Comparison of ENCODE assay signal across 8 mouse cellular contexts in genomic region chr16:59683434-59683833, GRCm38 (mm10). TPM values are rescaled to one million over a fixed set of nuclear protein-coding genes. Genes with fewer than 3 reads are reported as not detected.
DNase-seq lines count a peak whose midpoint lies in the region; ATAC-seq and TF ChIP-seq lines count a peak whose summit lies in the region.

No protein-coding gene starts in this region.

- ATAC-seq in midbrain, embryonic 16.5 days, result peak; percentile 93
- 0 out of 2 replicates have a peak, but pooled peaks have one; percentile 77 for ATAC-seq in stomach, embryonic 14.5 days (ENCODE audit: insufficient number of reproducible peaks, insufficient read depth, low FRiP score, low read depth)

- TF ChIP-seq POLR2A in spleen, adult 2 months (IDR thresholded peaks at IDR 0.05; ENCODE audit: low read depth, low read length), result no peak
- no peak for TF ChIP-seq POLR2A in kidney, adult 2 months (IDR thresholded peaks at IDR 0.05; ENCODE audit: low read depth, low read length)

- H3K9me3 ChIP-seq in midbrain, embryonic 16.5 days (replicated peaks; ENCODE audit: control insufficient read depth, low read length, poor library complexity, severe bottlenecking), result no peaks in the 10 kb centered on the region
- no peaks in the 10 kb centered on the region for H3K9me3 ChIP-seq in stomach, embryonic 14.5 days (ENCODE audit: control insufficient read depth, low read depth, low read length)

- peak; percentile 55; the same call in 1 of the 2 replicates for TF ChIP-seq CTCF in spleen, adult 2 months (IDR thresholded peaks at IDR 0.05; ENCODE audit: extremely low read depth, insufficient read depth, insufficient read length, insufficient replicate concordance)
- peak; percentile 91 for TF ChIP-seq CTCF in gastrocnemius, adult 2 months (IDR thresholded peaks at IDR 0.05)
- TF ChIP-seq CTCF in kidney, adult 2 months (conservative IDR thresholded peaks at IDR 0.05; ENCODE audit: insufficient read depth, insufficient read length, low read depth, low read length), result peak; percentile 88

- H3K4me3 ChIP-seq in spleen, adult 2 months (ENCODE audit: extremely low read depth, insufficient read depth, insufficient read length), result no peak overlapping the region
- H3K4me3 ChIP-seq in gastrocnemius, adult 2 months, result no peak overlapping the region
- no peak overlapping the region for H3K4me3 ChIP-seq in kidney, adult 2 months (ENCODE audit: insufficient read depth, low read depth, low read length)
- no peak overlapping the region for H3K4me3 ChIP-seq in midbrain, embryonic 16.5 days (ENCODE audit: low read depth, low read length)
- H3K4me3 ChIP-seq in stomach, embryonic 14.5 days (ENCODE audit: low read depth, low read length), result no peak overlapping the region

- no peaks in the 10 kb centered on the region for H3K4me1 ChIP-seq in spleen, adult 2 months (ENCODE audit: control insufficient read depth, insufficient read depth, insufficient read length)
- H3K4me1 ChIP-seq in kidney, adult 2 months (ENCODE audit: control insufficient read depth, insufficient read depth, low read length), result no peaks in the 10 kb centered on the region
- no peaks in the 10 kb centered on the region for H3K4me1 ChIP-seq in midbrain, embryonic 16.5 days (ENCODE audit: control insufficient read depth, insufficient read depth, low read length)
- H3K4me1 ChIP-seq in stomach, embryonic 14.5 days (ENCODE audit: control insufficient read depth, insufficient read depth, low read length), result no peaks in the 10 kb centered on the region

- H3K27ac ChIP-seq in spleen, adult 2 months (ENCODE audit: insufficient read depth, low read length), result no peak overlapping the region
- no peak overlapping the region for H3K27ac ChIP-seq in gastrocnemius, adult 2 months
- H3K27ac ChIP-seq in kidney, adult 2 months (ENCODE audit: insufficient read depth, low read depth, low read length), result no peak overlapping the region
- H3K27ac ChIP-seq in midbrain, embryonic 16.5 days (ENCODE audit: low read length), result no peak overlapping the region
- H3K27ac ChIP-seq in stomach, embryonic 14.5 days (ENCODE audit: low read length), result no peak overlapping the region

- intact Hi-C loops in gastrocnemius, adult 2 months (cut with DNase I), result no loop called here
- intact Hi-C loops in left cerebral cortex, postnatal 4 days (cut with DNase I), result loop anchor here (5.0 kb wide), 1 partner anchor 924 kb away; the partner anchor contains the start of gene Epha6

- no peak overlapping the region for H3K9ac ChIP-seq in midbrain, embryonic 16.5 days (ENCODE audit: low read depth, low read length)
- H3K9ac ChIP-seq in stomach, embryonic 14.5 days (replicated peaks; ENCODE audit: low read depth, low read length), result no peak overlapping the region

- DNase-seq in spleen, adult 2 months (ENCODE audit: low read depth in 1 of 2, low spot score in 2 of 2), result peak; percentile 4 to 17
- no peak for DNase-seq in spleen, adult 12 weeks (ENCODE audit: low spot score)
- peak; percentile 88 to 90 for DNase-seq in cerebellum, postnatal 14 days
- peak; percentile 53 for DNase-seq in gastrocnemius, adult 2 months
- peak; percentile 63 for DNase-seq in kidney, adult 2 months
- DNase-seq in left cerebral cortex, postnatal 4 days, result peak; percentile 78

- no peaks in the 10 kb centered on the region for H3K27me3 ChIP-seq in spleen, adult 2 months (ENCODE audit: control insufficient read depth, insufficient read depth, low read length)
- no peaks in the 10 kb centered on the region for H3K27me3 ChIP-seq in kidney, adult 2 months (replicated peaks; ENCODE audit: control insufficient read depth, insufficient read depth, low read length)
- no peaks in the 10 kb centered on the region for H3K27me3 ChIP-seq in midbrain, embryonic 16.5 days (ENCODE audit: control insufficient read depth, insufficient read depth, low read depth, low read length)
- no peaks in the 10 kb centered on the region for H3K27me3 ChIP-seq in stomach, embryonic 14.5 days (ENCODE audit: control insufficient read depth, insufficient read depth, low read length)

- WGBS in spleen, adult 2 months, result 5% methylated on average over 8 of the region's 8 CpGs
- WGBS in kidney, adult 2 months, result 4% methylated on average over 8 of the region's 8 CpGs
- WGBS in midbrain, embryonic 16.5 days, result 3% methylated on average over 8 of the region's 8 CpGs
- 6% methylated on average over 8 of the region's 8 CpGs for WGBS in stomach, embryonic 14.5 days

- H3K36me3 ChIP-seq in spleen, adult 2 months (ENCODE audit: control insufficient read depth, insufficient read depth, low read length), result no peaks in the 10 kb centered on the region
- no peaks in the 10 kb centered on the region for H3K36me3 ChIP-seq in kidney, adult 2 months (ENCODE audit: control insufficient read depth, insufficient read depth, low read length)
- no peaks in the 10 kb centered on the region for H3K36me3 ChIP-seq in midbrain, embryonic 16.5 days (ENCODE audit: control insufficient read depth, insufficient read depth, low read length)
- H3K36me3 ChIP-seq in stomach, embryonic 14.5 days (ENCODE audit: control insufficient read depth, insufficient read depth, low read length), result no peaks in the 10 kb centered on the region

- peak overlapping the region; percentile 39 for H3K4me2 ChIP-seq in midbrain, embryonic 16.5 days (ENCODE audit: low read length)
- H3K4me2 ChIP-seq in stomach, embryonic 14.5 days (replicated peaks; ENCODE audit: low read depth, low read length), result no peak overlapping the region

RNA-seq across cellular contexts. Expression of gene Arl6, which starts 44.2 kb away (rescaled TPM):
- 0.29 and 0.36 TPM in 2 replicates for polyA plus RNA-seq in spleen, adult 2 months (2012; rRNA removed)
- 1 to 10 TPM; 2.3 to 2.6 TPM for total RNA-seq in gastrocnemius, adult 2 months (2021)
- 6.8 and 8.1 TPM in 2 replicates for polyA plus RNA-seq in kidney, adult 2 months (2012; rRNA removed)
- total RNA-seq in left cerebral cortex, postnatal 4 days (2021), result 10 to 100 TPM; 30.1 to 33.7 TPM
- polyA plus RNA-seq in midbrain, embryonic 16.5 days (2015; fragmentation: Nextera tagmentation; extraction: Ambion mirVana), result 58.4 and 67.7 TPM in 2 replicates
- 31.2 and 32.3 TPM in 2 replicates for polyA plus RNA-seq in stomach, embryonic 14.5 days (2014; fragmentation: Nextera tagmentation; extraction: Ambion mirVana)
